Mouse (Mus musculus) left cerebral cortex, postnatal 36 days (tissue): ENCODE data around the gene Bcl2l13. TPM values are rescaled to one million over a fixed set of nuclear protein-coding genes. Genes with fewer than 3 reads are reported as not detected.
"Not testable (repeated sequence)": the region's sequence is repeated elsewhere in the genome, so short reads cannot be mapped to it uniquely, and the experiment has no call there.

ENCODE experiments used
- DNase-seq, 2 experiments: peaks; one replicate each; pipeline ENCODE4 v3.0.0; 2021 to 2022; ENCODE audit warnings: low spot score in 2 of 2, mixed read lengths in 1 of 2
- intact Hi-C: fragments of 180-260 bp; cut with DNase I; formaldehyde crosslinking; loops from one replicate; pipeline ENCODE4 v1.15.1; 2025
- total RNA-seq, 2 experiments: library from RNA; stranded (reverse); gene quantifications; 2 replicates each; pipeline ENCODE4 v1.2.3; 2021

The Bcl2l13 gene
- total RNA-seq, 2 experiments from 2014 or later = 45.5 to 55.5 TPM

- intact Hi-C loops = not testable (repeated sequence)
These were observed 81.2 kb downstream of the Bcl2l13 start for GRCm38 (mm10) chr6:120916972-120917881.

DNA sequence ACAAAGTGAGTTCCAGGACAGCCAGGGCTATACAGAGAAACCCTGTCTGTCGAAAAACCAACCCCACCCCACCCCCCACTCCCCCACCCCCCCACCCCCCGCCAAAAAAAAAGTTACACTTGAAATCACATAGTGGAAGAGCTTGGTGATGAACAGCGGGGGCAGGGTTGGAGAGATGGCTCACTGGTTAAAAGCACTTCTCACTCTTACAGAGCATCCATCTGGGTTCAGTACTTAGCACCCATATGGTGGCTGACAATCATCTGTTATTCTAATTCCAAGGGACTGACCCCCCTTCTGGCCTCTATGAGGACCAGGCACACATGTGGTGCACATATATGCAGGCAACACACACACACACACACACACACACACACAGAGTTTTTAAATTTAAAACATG, 82.0 kb downstream of the Bcl2l13 start:
- intact Hi-C loops = no loop called here
- no peak for DNase-seq

More at GRCm38 (mm10) chr6:120916972-120917881, 81.2 kb downstream of the Bcl2l13 start:
- DNase-seq = not testable (repeated sequence)

DNA sequence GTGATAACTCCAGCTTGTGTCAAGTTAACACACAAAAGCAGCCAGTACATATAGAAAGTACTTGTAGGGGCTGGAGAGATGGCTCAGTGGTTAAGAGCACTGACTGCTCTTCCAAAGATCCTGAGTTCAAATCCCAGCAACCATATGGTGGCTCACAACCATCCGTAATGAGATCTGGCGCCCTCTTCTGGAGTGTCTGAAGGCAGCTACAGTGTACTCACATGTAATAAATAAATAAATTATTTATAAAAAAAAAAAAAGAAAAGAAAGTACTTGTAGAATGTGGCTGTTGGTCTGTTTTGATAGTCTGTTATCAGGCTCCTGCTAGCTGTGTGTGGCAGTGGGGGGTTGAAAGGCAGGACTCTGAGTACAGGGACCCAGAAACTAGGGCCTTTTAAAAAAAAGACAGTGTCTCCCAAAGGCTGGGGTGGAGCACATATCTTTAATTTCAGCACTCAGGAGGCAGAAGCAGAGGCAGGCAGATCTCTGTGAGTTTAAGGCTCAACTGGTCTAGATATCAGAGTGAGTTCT, 88.8 kb downstream of the Bcl2l13 start:
- intact Hi-C loops, DNase-seq: not testable (repeated sequence)

DNA sequence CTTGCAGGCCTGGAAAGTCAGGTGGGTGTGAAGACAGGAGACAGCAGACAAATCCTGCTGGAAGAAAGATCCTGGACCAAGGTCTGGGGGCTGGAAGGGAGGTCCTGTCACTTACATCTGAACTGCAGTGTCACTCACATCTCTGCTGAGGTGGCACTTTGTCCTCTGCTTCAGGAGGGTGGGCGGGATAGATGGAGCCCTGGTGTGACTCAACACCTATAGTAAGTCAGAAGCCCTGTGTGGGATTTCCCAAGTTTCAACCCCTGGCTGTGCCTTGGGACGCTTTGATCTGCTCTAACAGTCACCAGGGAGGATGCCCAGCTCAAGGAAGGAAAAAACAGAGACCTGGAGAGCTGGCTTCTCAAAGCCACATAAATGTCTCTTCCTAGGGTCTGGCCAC, 90.9 kb downstream of the Bcl2l13 start:
- intact Hi-C loops = no loop called here
- DNase-seq = no peak

- DNase-seq = no peak
- intact Hi-C loops = no loop called here
These were observed 91.8 kb downstream of the Bcl2l13 start for GRCm38 (mm10) chr6:120927765-120928164.

- intact Hi-C loops = no loop called here
These were observed 93.4 kb downstream of the Bcl2l13 start for GRCm38 (mm10) chr6:120929421-120929820.

DNA sequence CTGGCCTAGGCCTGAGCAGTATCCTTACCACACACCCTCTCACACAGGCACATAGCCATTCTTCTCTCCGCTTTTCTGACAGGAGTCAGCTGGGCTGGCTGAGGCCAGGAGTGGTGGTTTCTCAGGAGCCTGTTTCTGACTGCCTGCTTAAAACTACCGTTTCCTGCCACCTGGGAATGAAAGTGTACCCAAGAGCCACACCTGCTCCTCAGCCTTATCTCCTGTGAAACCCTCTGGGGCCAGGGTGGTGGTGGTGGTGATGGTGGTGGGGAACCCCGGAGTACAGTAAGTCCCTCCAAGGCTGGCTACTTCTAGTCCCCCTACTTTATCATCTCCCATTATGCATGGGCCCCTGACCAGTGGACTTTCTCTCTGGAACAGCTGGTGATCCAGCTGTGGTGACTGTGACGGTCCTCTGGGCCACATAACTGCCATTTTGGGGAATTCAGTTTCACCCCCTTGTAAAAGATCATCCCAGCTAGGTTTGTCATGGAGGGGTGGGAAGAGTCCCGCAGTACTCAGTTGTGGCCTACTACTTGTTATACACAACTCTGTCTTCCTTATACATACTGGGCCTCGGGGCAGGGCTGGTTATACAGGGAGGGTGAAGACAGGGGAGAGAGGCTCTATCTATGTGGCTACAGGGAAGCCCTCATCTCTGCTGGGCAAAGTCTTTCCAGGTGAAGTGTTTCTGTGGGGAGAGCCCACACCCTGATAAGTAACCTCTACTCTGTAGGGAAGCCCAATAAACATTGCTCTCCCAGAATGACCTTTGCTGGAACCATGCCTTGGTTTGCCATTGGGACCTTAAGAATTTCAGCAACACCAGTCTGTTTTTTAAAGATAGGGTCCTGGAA, 94.7 kb downstream of the Bcl2l13 start:
- DNase-seq = no peak
- intact Hi-C loops = no loop called here

More at GRCm38 (mm10) chr6:120929421-120929820, 93.4 kb downstream of the Bcl2l13 start:
- no peak for DNase-seq

- no peak for DNase-seq
- intact Hi-C loops = no loop called here
These were observed 96.6 kb downstream of the Bcl2l13 start for GRCm38 (mm10) chr6:120932597-120932996.

GRCm38 (mm10) chr6:120933670-120934069, 97.7 kb downstream of the Bcl2l13 start:
- DNase-seq = no peak
- intact Hi-C loops = no loop called here

- intact Hi-C loops = no loop called here
These were observed 98.2 kb downstream of the Bcl2l13 start for GRCm38 (mm10) chr6:120934176-120934575.

DNA sequence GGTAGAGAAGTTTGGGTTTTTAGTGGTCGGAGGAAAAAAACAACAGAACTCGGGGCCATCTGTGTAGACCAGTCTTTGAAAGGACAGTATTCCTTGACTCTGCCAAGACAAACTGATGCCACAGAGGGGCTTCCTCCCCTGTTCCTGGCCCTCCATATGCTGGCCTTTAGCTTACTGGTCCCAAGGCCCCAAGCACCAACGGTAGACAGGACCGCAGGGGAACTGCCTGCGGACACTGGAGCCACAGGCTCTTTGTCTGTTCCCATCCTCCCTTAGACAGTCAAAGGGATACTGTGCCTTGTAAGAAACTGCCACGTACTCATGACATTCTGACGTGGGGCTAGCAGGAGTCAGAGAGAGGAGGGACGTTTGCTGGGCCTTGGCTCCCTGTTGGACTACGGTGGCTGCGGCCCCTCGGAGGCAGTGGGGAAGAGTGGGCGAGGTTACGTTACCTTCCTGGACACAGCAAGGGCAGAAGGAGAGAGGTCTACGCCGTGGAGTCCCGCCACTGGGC, 101.1 kb downstream of the Bcl2l13 start:
- intact Hi-C loops = no loop called here
- DNase-seq = no peak

More at GRCm38 (mm10) chr6:120934176-120934575, 98.2 kb downstream of the Bcl2l13 start:
- DNase-seq = no peak

DNA sequence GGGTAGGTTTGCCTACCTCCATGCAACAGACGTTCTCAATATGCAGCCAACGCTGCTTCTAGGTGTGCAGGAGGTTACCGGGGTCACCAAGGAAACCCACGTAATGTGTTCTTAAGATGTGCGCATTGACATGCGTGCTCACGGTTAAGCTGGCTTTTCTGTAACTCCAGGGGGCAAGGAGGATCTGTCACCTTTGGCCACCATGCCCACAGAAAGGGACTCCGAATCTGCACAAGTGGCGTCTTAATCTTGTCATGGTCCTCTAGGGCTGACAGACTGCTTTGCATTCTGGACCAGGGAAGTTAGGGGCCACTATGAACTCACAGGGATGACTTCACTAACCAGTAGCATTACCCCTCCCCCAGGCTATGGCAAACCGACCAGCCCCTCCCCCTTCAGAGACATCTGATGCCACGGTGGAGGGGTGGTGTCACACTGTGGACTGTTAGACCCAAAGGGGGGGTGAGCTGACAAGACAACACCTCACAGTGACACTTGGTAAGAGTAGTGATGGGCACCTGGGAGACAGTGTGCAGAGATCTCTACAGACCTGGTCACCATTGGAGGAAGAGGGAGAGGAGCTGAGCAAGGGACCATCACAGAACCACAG, 102.1 kb downstream of the Bcl2l13 start:
- no peak for DNase-seq
- intact Hi-C loops = no loop called here

DNA sequence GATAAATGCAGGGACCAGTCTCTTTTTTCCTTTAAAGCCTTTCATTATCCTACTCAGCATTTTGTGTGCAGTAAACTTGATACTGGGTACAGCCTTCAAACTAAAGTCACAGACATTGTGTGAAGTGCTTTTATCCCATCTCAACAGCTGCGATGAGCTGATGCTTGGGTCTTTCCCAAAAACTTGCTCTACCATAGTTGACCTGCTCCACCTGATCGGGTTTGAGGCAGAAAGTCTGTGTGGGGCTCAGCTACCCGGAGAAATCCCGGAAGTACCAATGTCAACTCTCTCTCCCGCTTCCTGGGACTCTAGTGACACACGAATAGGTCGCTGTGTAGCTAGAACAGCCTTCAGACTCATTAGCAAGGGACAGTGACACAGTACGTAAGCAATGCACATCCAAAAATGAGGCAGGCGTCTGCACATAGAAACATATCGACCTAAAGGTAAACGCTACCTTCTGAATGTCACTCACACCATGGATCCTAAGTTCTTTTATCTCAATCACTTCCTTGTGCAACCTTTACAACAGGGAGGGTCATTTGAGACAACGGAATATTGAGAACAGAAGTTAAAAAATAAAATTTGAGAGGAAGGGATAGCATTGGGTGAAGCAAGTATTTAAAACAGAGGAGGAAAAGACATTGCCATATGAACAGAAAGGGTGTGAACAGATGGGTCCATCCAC, 102.9 kb downstream of the Bcl2l13 start:
- no peak for DNase-seq
- intact Hi-C loops = no loop called here

GRCm38 (mm10) chr6:120939783-120940182, 103.8 kb downstream of the Bcl2l13 start:
- intact Hi-C loops = no loop called here
- DNase-seq = no peak

DNA sequence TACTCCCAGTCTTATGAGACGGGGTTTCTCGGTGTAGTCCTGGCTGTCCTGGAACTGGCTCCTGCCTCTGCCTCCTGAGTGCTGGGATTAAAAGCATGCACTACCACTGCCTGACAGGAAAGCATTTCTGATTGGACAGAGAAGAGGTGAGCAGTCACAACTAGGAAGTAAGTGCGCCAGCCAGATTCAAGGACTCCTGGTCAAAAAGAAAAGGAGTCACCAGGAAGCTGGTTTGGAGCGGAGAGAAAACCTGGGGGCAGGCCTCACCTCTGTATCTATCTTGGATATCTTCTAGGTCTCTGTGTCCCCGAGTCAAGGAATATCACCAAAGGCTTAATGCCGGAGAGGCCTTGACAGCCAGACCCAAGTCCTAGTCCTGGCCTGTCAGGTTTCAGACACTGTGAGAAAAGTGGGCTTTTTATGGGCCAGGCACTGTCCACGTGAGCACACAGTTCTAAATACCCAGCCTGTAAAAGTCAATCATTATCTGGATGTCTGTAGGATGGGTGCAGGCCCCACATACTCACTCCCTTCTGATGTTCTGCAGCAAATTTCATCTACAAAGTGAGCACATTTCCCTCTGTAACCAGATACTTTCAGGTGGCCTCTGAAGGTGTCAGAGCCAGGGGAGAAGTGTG, 104.6 kb downstream of the Bcl2l13 start:
- intact Hi-C loops = no loop called here
- DNase-seq = no peak

- no peak for DNase-seq
- intact Hi-C loops = no loop called here
These were observed 105.1 kb downstream of the Bcl2l13 start for GRCm38 (mm10) chr6:120941084-120941481.

- intact Hi-C loops = no loop called here
- peak in 1 of 2 experiments; percentile 35 for DNase-seq
These were observed 105.6 kb downstream of the Bcl2l13 start for GRCm38 (mm10) chr6:120941575-120941974.
